Mouse (Mus musculus) megakaryocyte progenitor cell, adult 5-6 weeks (primary cell): Measurements from ENCODE around the gene Atp11c. TPM values are rescaled to one million over a fixed set of nuclear protein-coding genes. Genes with fewer than 3 reads are reported as not detected.

Experiments used
- ATAC-seq: replicated peaks from 2 replicates; pipeline ENCODE4 v1.8.0; 2016; ENCODE audit warnings: mild to moderate bottlenecking, moderate TSS enrichment, inconsistent platforms; ENCODE audit not compliant: poor library complexity
- total RNA-seq, 2 experiments: library from RNA; stranded (forward) in 1 of 2; stranded (reverse) in 1 of 2; fragments of 157-497, 149-512 nt in 1 of 2; fragments of 200-1000 nt in 1 of 2; gene quantifications; 2 replicates each; pipeline versions ENCODE4 v1.2.3 to v1.2.4; 2015 to 2017

The Atp11c gene
- total RNA-seq (2015) (29.4 and 34.4 TPM in 2 replicates), total RNA-seq (2017) (26.2 and 29.9 TPM in 2 replicates)

- no peak for ATAC-seq
Measured at GRCm38 (mm10) chrX:60592598-60592997, at the start of gene Atp11c. Atp11c (minus strand) TSS chrX:60592698.

GRCm38 (mm10) chrX:60609202-60609601, 16.7 kb upstream of the Atp11c start:
- no peak for ATAC-seq

GRCm38 (mm10) chrX:60570539-60570938, 22.0 kb downstream of the Atp11c start:
- no peak for ATAC-seq

GRCm38 (mm10) chrX:60569047-60569446, 23.5 kb downstream of the Atp11c start:
- no peak for ATAC-seq

GRCm38 (mm10) chrX:60555242-60555641, 37.3 kb downstream of the Atp11c start:
- ATAC-seq: no peak

GRCm38 (mm10) chrX:60547444-60548304, 44.8 kb downstream of the Atp11c start:
- peak; percentile 50 for ATAC-seq

- ATAC-seq: no peak
Measured at GRCm38 (mm10) chrX:60547098-60547443, 45.4 kb downstream of the Atp11c start.

GRCm38 (mm10) chrX:60545906-60546305, 46.6 kb downstream of the Atp11c start:
- no peak for ATAC-seq

GRCm38 (mm10) chrX:60545444-60545843, 47.1 kb downstream of the Atp11c start:
- no peak for ATAC-seq

GRCm38 (mm10) chrX:60544098-60544497, 48.4 kb downstream of the Atp11c start:
- no peak for ATAC-seq

GRCm38 (mm10) chrX:60542901-60543300, 49.6 kb downstream of the Atp11c start:
- ATAC-seq: no peak

- ATAC-seq: no peak
Measured at GRCm38 (mm10) chrX:60539149-60539548, 53.3 kb downstream of the Atp11c start, which contains the start of gene Gm7073. Gm7073 (minus strand) TSS chrX:60539249.

- 0 out of 2 replicates have a peak, but pooled peaks have one; percentile 57 for ATAC-seq
Measured at GRCm38 (mm10) chrX:60503995-60504394, 88.5 kb downstream of the Atp11c start.

- ATAC-seq: no peak
Measured at GRCm38 (mm10) chrX:60497750-60498149, 94.7 kb downstream of the Atp11c start.

GRCm38 (mm10) chrX:60495308-60495707, 97.2 kb downstream of the Atp11c start:
- ATAC-seq: no peak

GRCm38 (mm10) chrX:60463786-60464185, 128.7 kb downstream of the Atp11c start:
- ATAC-seq: peak; percentile 48; the same call in 1 of the 2 replicates

GRCm38 (mm10) chrX:60414563-60415111, 177.9 kb downstream of the Atp11c start:
- ATAC-seq: no peak

GRCm38 (mm10) chrX:60405681-60406080, 186.8 kb downstream of the Atp11c start:
- ATAC-seq: no peak

GRCm38 (mm10) chrX:60404668-60405044, 187.8 kb downstream of the Atp11c start:
- peak; percentile 91 for ATAC-seq

- ATAC-seq: peak; percentile 59
Measured at GRCm38 (mm10) chrX:60403764-60404667, 188.5 kb downstream of the Atp11c start.

GRCm38 (mm10) chrX:60403062-60403763, 189.3 kb downstream of the Atp11c start:
- no peak for ATAC-seq
